Comparison of ENCODE assay signal across 13 mouse cellular contexts in genomic region chr11:120500357-120500756, GRCm38 (mm10). TPM values are rescaled to one million over a fixed set of nuclear protein-coding genes. Genes with fewer than 3 reads are reported as not detected.
DNase-seq lines count a peak whose midpoint lies in the region; ATAC-seq lines count a peak whose summit lies in the region.
"Had no signal": no experiment of that assay in that cellular context is flagged by ENCODE, and none has a peak within 500 bp of the region (broad histone marks: within the 10 kb centered on the region; RNA-seq: fewer than 3 reads in every experiment).

No protein-coding gene starts in this region.

- WGBS in kidney, embryonic 15.5 days = 21% methylated on average over 3 of the region's 3 CpGs
- 7% methylated on average over 3 of the region's 3 CpGs for whole genome bisulfite sequencing in lung, embryonic 16.5 days

- no peak overlapping the region for H3K4me2 ChIP-seq in kidney, embryonic 15.5 days
- H3K4me2 ChIP-seq in lung, embryonic 16.5 days (ENCODE audit: low read depth, low read length) = no peak overlapping the region

- ATAC-seq in kidney, embryonic 15.5 days (replicated peaks; ENCODE audit: low FRiP score) = peak; percentile 50; the same call in 1 of the 2 replicates
- ATAC-seq in lung, embryonic 16.5 days (ENCODE audit: low read depth) = peak; percentile 75
- ATAC-seq: forebrain, embryonic 14.5 days had no signal

- H3K4me1 ChIP-seq in kidney, embryonic 15.5 days = peaks cover 6% of the 10 kb centered on the region; the same call in 1 of the 2 replicates
- peaks cover 2% of the 10 kb centered on the region; the same call in 1 of the 2 replicates for H3K4me1 ChIP-seq in lung, embryonic 16.5 days (replicated peaks; ENCODE audit: control insufficient read depth, insufficient read depth, low read length)

- no peaks in the 10 kb centered on the region for H3K27me3 ChIP-seq in kidney, embryonic 15.5 days
- H3K27me3 ChIP-seq in lung, embryonic 16.5 days (ENCODE audit: control insufficient read depth, insufficient read depth, low read depth, low read length) = no peaks in the 10 kb centered on the region

- no peak overlapping the region for H3K9ac ChIP-seq in kidney, embryonic 15.5 days
- H3K9ac ChIP-seq in lung, embryonic 16.5 days (ENCODE audit: low read length) = no peak overlapping the region
- H3K9ac ChIP-seq: liver, embryonic 14.5 days had no signal

- peak; percentile 53 for DNase-seq in testis, postnatal 10 days (ENCODE audit: low spot score)
- no peak for DNase-seq in testis, postnatal 14 days (ENCODE audit: low spot score)
- DNase-seq in urinary bladder, postnatal 25 days (ENCODE audit: low spot score) = peak; percentile 73
- no peak for DNase-seq in embryo, embryonic 11 days
- no peak for DNase-seq in embryo, embryonic 10.5 days (ENCODE audit: low spot score)
- no peak for DNase-seq in ovary, postnatal 14 days (ENCODE audit: low spot score)
- DNase-seq: adrenal gland, adult 8-10 months; cerebellum, postnatal 36 days; thymus, postnatal 36 days had no signal

- peaks cover 40% of the 10 kb centered on the region for H3K36me3 ChIP-seq in kidney, embryonic 15.5 days
- H3K36me3 ChIP-seq in lung, embryonic 16.5 days (ENCODE audit: control insufficient read depth, insufficient read depth, low read length) = peaks cover 21% of the 10 kb centered on the region

- H3K9me3 ChIP-seq in kidney, embryonic 15.5 days (replicated peaks) = no peaks in the 10 kb centered on the region
- H3K9me3 ChIP-seq in lung, embryonic 16.5 days (ENCODE audit: control insufficient read depth, low read length) = no peaks in the 10 kb centered on the region

- H3K4me3 ChIP-seq in kidney, embryonic 15.5 days (replicated peaks) = no peak overlapping the region
- no peak overlapping the region for H3K4me3 ChIP-seq in lung, embryonic 16.5 days (ENCODE audit: low read length)

- H3K27ac ChIP-seq in kidney, embryonic 15.5 days = peak overlapping the region; percentile 55
- H3K27ac ChIP-seq in lung, embryonic 16.5 days (ENCODE audit: low read length) = peak overlapping the region; percentile 43
- H3K27ac ChIP-seq: liver, embryonic 14.5 days had no signal

RNA-seq across cellular contexts. Expression of gene Slc25a10, which starts 8.7 kb away (rescaled TPM):
- polyA plus RNA-seq in kidney, embryonic 15.5 days (2015; fragmentation: Nextera tagmentation; extraction: Ambion mirVana) = 84.6 and 91.9 TPM in 2 replicates
- 72.5 and 73.8 TPM in 2 replicates for polyA plus RNA-seq in lung, embryonic 16.5 days (2015; fragmentation: Nextera tagmentation; extraction: Ambion mirVana)

RNA-seq across cellular contexts. Expression of gene Mrpl12, which starts 15.9 kb away (rescaled TPM):
- 166 and 172 TPM in 2 replicates for polyA plus RNA-seq in kidney, embryonic 15.5 days (2015; fragmentation: Nextera tagmentation; extraction: Ambion mirVana)
- polyA plus RNA-seq in lung, embryonic 16.5 days (2015; fragmentation: Nextera tagmentation; extraction: Ambion mirVana) = 113 and 117 TPM in 2 replicates

RNA-seq across cellular contexts. Expression of gene Gcgr, which starts 30.1 kb away (rescaled TPM):
- 2.4 and 2.6 TPM in 2 replicates for polyA plus RNA-seq in kidney, embryonic 15.5 days (2015; fragmentation: Nextera tagmentation; extraction: Ambion mirVana)
- 1.4 and 1.7 TPM in 2 replicates for polyA plus RNA-seq in lung, embryonic 16.5 days (2015; fragmentation: Nextera tagmentation; extraction: Ambion mirVana)

RNA-seq across cellular contexts. Expression of gene Arl16, which starts 33.0 kb away (rescaled TPM):
- polyA plus RNA-seq in kidney, embryonic 15.5 days (2015; fragmentation: Nextera tagmentation; extraction: Ambion mirVana) = 42.7 and 53.3 TPM in 2 replicates
- polyA plus RNA-seq in lung, embryonic 16.5 days (2015; fragmentation: Nextera tagmentation; extraction: Ambion mirVana) = 40.3 and 44.8 TPM in 2 replicates

RNA-seq across cellular contexts. Expression of gene Ccdc137, which starts 42.4 kb away (rescaled TPM):
- 40.5 and 41.9 TPM in 2 replicates for polyA plus RNA-seq in kidney, embryonic 15.5 days (2015; fragmentation: Nextera tagmentation; extraction: Ambion mirVana)
- 34.8 and 38.1 TPM in 2 replicates for polyA plus RNA-seq in lung, embryonic 16.5 days (2015; fragmentation: Nextera tagmentation; extraction: Ambion mirVana)

Comparison
In these comparisons a context has a peak if more than half of its experiments do, and no peak if none do; other contexts are left out.
1. DNase-seq: peak in testis, postnatal 10 days (single experiment) and urinary bladder, postnatal 25 days (single experiment); none in testis, postnatal 14 days (single experiment), embryo, embryonic 11 days (single experiment), embryo, embryonic 10.5 days (single experiment) and ovary, postnatal 14 days (single experiment).